Mouse (Mus musculus): Measurements from ENCODE around the gene Tmem240. TPM values are rescaled to one million over a fixed set of nuclear protein-coding genes. Genes with fewer than 3 reads are reported as not detected.

Tmem240 gene
- polyA plus RNA-seq, 1 experiment = 0.54 TPM

DNA sequence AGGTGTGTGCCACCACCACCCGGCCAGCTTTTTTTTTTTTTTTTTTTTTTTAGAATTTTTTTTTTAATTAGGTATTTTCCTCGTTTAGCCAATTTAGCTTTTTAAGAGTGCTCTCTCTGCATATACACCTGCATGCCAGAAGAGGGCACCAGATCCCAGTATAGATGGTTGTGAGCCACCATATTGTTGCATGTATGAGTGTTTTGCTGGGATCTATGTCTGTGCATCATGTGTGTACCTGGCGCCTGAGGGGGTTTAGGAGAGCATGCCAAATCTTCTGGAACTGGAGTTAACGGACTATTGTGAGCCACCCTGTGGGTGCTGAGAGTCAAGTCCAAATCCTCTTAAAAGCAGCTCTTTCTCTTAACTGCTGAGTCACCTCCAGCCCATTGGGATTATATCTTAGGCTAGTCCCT is 12.9 kb upstream of the Tmem240 start:
- Histone ChIP-seq H3K27me3 (ENCODE audit: control insufficient read depth, insufficient read depth, low read length, poor library complexity, severe bottlenecking) (no peaks in the 10 kb centered on the region), H3K9me3 (replicated peaks; ENCODE audit: control insufficient read depth, insufficient read depth, low read length, poor library complexity, severe bottlenecking) (no peaks in the 10 kb centered on the region), H3K9ac (ENCODE audit: low read depth, poor library complexity, severe bottlenecking) (no peak overlapping the region), H3K27ac (ENCODE audit: insufficient read depth, low read length) (peak overlapping the region; percentile 61), H3K4me1 (ENCODE audit: control insufficient read depth, insufficient read depth, low read length) (no peaks in the 10 kb centered on the region), H3K4me3 (ENCODE audit: low read depth, low read length) (no peak overlapping the region), H3K36me3 (ENCODE audit: control insufficient read depth, insufficient read depth, low read length, poor library complexity, severe bottlenecking) (peaks cover 25% of the 10 kb centered on the region)
- no peak for TF ChIP-seq POLR2A (IDR thresholded peaks at IDR 0.05; ENCODE audit: insufficient read depth, low read length)
- peak; percentile 17 for TF ChIP-seq CTCF (IDR thresholded peaks at IDR 0.05; ENCODE audit: low read depth, low read length)

DNA sequence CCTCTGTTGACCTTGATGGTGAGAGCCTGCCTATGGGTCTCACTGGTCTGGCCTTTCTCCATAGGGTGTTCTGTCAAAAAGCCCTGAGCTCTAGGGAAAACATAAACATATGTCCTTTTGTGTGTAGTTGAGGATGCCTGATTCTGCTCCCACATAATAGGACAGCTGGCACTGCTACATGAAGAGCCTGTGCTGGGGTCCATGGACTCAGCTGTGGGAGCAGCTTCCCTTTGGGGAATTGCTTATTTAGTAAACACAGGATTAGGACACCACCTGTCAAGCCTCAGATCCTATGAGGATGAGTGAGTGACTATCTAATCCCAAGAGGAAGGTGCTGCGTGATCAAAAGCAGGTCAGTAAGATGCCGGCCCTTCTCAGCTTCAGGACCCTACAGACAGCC is 6.6 kb upstream of the Tmem240 start:
- Histone ChIP-seq H3K36me3 (ENCODE audit: control insufficient read depth, insufficient read depth, low read length, poor library complexity, severe bottlenecking) (peaks cover 24% of the 10 kb centered on the region), H3K9ac (ENCODE audit: low read depth, poor library complexity, severe bottlenecking) (no peak overlapping the region), H3K4me3 (ENCODE audit: low read depth, low read length) (no peak overlapping the region), H3K4me1 (ENCODE audit: control insufficient read depth, insufficient read depth, low read length) (no peaks in the 10 kb centered on the region), H3K9me3 (replicated peaks; ENCODE audit: control insufficient read depth, insufficient read depth, low read length, poor library complexity, severe bottlenecking) (no peaks in the 10 kb centered on the region), H3K27me3 (ENCODE audit: control insufficient read depth, insufficient read depth, low read length, poor library complexity, severe bottlenecking) (no peaks in the 10 kb centered on the region), H3K27ac (ENCODE audit: insufficient read depth, low read length) (no peak overlapping the region)
- no peak for TF ChIP-seq POLR2A (IDR thresholded peaks at IDR 0.05; ENCODE audit: insufficient read depth, low read length)
- TF ChIP-seq CTCF (IDR thresholded peaks at IDR 0.05; ENCODE audit: low read depth, low read length) = no peak
- TF ChIP-seq EP300 (IDR thresholded peaks at IDR 0.05; ENCODE audit: insufficient read depth, low read depth, low read length) = no peak

DNA sequence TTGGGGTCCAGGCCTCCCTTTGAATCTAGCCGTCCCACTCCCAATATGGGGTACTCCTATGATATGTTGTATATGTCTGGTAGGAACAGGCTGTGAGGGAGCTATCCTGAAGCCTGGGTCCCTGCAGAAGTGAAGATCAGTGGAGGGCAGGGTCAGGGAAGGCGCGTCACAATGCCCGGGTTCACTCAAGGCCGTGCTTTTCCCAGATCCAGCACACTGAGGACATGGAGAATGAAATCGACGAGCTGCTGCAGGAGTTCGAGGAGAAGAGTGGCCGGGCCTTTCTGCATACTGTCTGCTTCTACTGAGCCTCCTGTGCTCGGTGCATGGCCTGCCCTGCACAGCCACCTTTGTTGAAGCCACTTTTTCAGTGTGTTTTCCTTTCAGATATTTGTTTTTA is 1.3 kb upstream of the Tmem240 start:
- Histone ChIP-seq H3K27ac (ENCODE audit: insufficient read depth, low read length) (no peak overlapping the region), H3K36me3 (ENCODE audit: control insufficient read depth, insufficient read depth, low read length, poor library complexity, severe bottlenecking) (peaks cover 8% of the 10 kb centered on the region), H3K4me3 (ENCODE audit: low read depth, low read length) (no peak overlapping the region), H3K9ac (ENCODE audit: low read depth, poor library complexity, severe bottlenecking) (no peak overlapping the region), H3K27me3 (ENCODE audit: control insufficient read depth, insufficient read depth, low read length, poor library complexity, severe bottlenecking) (no peaks in the 10 kb centered on the region), H3K9me3 (replicated peaks; ENCODE audit: control insufficient read depth, insufficient read depth, low read length, poor library complexity, severe bottlenecking) (no peaks in the 10 kb centered on the region), H3K4me1 (ENCODE audit: control insufficient read depth, insufficient read depth, low read length) (peaks cover 3% of the 10 kb centered on the region)
- TF ChIP-seq CTCF (IDR thresholded peaks at IDR 0.05; ENCODE audit: low read depth, low read length) = no peak
- TF ChIP-seq EP300 (IDR thresholded peaks at IDR 0.05; ENCODE audit: insufficient read depth, low read depth, low read length) = no peak
- TF ChIP-seq POLR2A (IDR thresholded peaks at IDR 0.05; ENCODE audit: insufficient read depth, low read length) = no peak

DNA sequence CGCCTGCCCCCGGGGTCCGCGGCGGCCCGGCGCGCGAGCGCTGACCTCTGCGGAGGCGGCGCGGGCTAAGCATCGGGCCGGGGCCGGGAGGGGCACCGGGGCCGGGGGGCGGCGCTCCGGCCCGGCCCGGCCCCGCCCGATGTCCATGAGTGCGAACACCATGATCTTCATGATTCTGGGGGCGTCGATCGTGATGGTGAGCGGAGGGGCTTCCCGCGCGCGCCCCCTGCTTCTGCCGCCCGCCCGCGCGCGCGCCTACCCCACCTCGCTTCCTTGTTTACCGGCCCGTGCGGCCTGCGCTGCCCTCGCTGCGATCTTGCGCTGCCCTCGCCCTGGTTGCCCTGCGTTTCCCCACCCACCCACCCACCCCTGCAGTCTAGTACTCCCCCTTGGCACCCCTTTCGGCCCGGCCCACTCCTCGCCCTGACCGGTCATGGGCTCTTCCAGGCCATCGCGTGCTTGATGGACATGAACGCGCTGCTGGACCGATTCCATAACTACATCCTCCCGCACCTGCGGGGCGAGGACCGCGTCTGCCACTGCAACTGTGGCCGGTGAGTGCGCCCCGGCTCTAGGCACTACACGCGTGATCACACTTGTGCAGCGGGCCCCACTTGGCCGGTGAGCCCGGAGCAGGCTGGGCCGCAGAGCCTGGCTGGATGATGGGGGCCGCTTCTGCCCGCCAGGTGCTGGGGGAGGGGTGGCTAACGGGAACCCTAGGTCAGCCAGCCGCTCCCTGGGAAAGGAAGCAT is 527 bp downstream of the Tmem240 start:
- H3K9ac ChIP-seq (ENCODE audit: low read depth, poor library complexity, severe bottlenecking) = peak overlapping the region; percentile 75
- no peaks in the 10 kb centered on the region for H3K27me3 ChIP-seq (ENCODE audit: control insufficient read depth, insufficient read depth, low read length, poor library complexity, severe bottlenecking)
- peak overlapping the region; percentile 83 for H3K4me3 ChIP-seq (ENCODE audit: low read depth, low read length)
- H3K36me3 ChIP-seq (ENCODE audit: control insufficient read depth, insufficient read depth, low read length, poor library complexity, severe bottlenecking) = peaks cover 8% of the 10 kb centered on the region; the same call in 1 of the 2 replicates
- TF ChIP-seq EP300 (IDR thresholded peaks at IDR 0.05; ENCODE audit: insufficient read depth, low read depth, low read length) = no peak
- no peak for TF ChIP-seq POLR2A (IDR thresholded peaks at IDR 0.05; ENCODE audit: insufficient read depth, low read length)
- TF ChIP-seq CTCF (IDR thresholded peaks at IDR 0.05; ENCODE audit: low read depth, low read length) = no peak
- H3K9me3 ChIP-seq (replicated peaks; ENCODE audit: control insufficient read depth, insufficient read depth, low read length, poor library complexity, severe bottlenecking) = no peaks in the 10 kb centered on the region
- H3K27ac ChIP-seq (ENCODE audit: insufficient read depth, low read length) = no peak overlapping the region
- H3K4me1 ChIP-seq (ENCODE audit: control insufficient read depth, insufficient read depth, low read length) = peaks cover 3% of the 10 kb centered on the region

DNA sequence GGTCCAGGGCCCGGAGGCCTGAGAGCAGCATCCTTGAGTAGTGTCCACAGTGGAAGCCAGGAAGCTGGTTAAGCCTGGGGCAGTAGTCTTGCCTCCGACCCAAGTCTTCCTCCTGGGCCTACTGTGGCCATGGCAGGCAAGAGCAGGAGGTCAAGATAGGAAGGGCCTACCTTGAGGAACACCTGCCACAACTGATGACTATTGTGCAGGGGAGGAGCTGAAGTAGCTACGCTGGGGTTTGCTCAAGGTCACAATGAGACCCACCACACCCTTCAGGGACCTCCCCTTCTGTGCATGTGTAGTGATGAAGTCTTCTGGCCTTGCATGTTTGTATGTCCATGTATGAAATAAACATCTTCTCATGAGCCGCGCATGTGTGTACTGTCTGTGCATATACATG is 1.2 kb downstream of the Tmem240 start:
- peaks cover 8% of the 10 kb centered on the region; the same call in 1 of the 2 replicates for H3K36me3 ChIP-seq (ENCODE audit: control insufficient read depth, insufficient read depth, low read length, poor library complexity, severe bottlenecking)

DNA sequence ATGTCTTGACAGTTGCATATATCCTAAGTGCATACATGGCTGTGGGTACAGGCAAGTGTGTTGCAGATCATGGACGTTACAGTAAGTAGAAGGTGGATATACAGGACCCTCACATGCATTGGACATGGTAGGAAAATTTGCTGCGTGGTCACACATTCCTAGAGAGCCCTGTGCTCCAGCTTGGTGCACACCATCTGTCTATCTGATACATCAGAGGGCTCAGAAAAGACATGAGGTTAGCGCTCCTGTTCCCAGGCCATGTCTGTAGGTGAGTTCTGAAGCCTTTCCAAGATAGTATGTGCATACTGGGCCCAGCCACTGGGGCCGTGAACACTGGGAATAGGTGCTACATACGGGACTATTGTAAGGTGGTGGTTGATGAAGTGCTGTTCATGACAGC is 1.8 kb downstream of the Tmem240 start:
- no peak overlapping the region for H3K9ac ChIP-seq (ENCODE audit: low read depth, poor library complexity, severe bottlenecking)
- H3K4me3 ChIP-seq (ENCODE audit: low read depth, low read length) = no peak overlapping the region

More for the DNA sequence above, 1.2 kb downstream of the Tmem240 start:
- Histone ChIP-seq H3K9me3 (replicated peaks; ENCODE audit: control insufficient read depth, insufficient read depth, low read length, poor library complexity, severe bottlenecking) (no peaks in the 10 kb centered on the region), H3K4me3 (ENCODE audit: low read depth, low read length) (peak overlapping the region; percentile 83), H3K27me3 (ENCODE audit: control insufficient read depth, insufficient read depth, low read length, poor library complexity, severe bottlenecking) (no peaks in the 10 kb centered on the region), H3K9ac (ENCODE audit: low read depth, poor library complexity, severe bottlenecking) (peak overlapping the region; percentile 75), H3K4me1 (ENCODE audit: control insufficient read depth, insufficient read depth, low read length) (peaks cover 3% of the 10 kb centered on the region), H3K27ac (ENCODE audit: insufficient read depth, low read length) (no peak overlapping the region)
- TF ChIP-seq CTCF (IDR thresholded peaks at IDR 0.05; ENCODE audit: low read depth, low read length) (no peak), POLR2A (IDR thresholded peaks at IDR 0.05; ENCODE audit: insufficient read depth, low read length) (no peak), EP300 (IDR thresholded peaks at IDR 0.05; ENCODE audit: insufficient read depth, low read depth, low read length) (no peak)

More for the DNA sequence above, 1.8 kb downstream of the Tmem240 start:
- TF ChIP-seq CTCF (IDR thresholded peaks at IDR 0.05; ENCODE audit: low read depth, low read length) (no peak), EP300 (IDR thresholded peaks at IDR 0.05; ENCODE audit: insufficient read depth, low read depth, low read length) (no peak), POLR2A (IDR thresholded peaks at IDR 0.05; ENCODE audit: insufficient read depth, low read length) (no peak)
- no peaks in the 10 kb centered on the region for H3K27me3 ChIP-seq (ENCODE audit: control insufficient read depth, insufficient read depth, low read length, poor library complexity, severe bottlenecking)
- no peaks in the 10 kb centered on the region for H3K9me3 ChIP-seq (replicated peaks; ENCODE audit: control insufficient read depth, insufficient read depth, low read length, poor library complexity, severe bottlenecking)
- peaks cover 7% of the 10 kb centered on the region for H3K36me3 ChIP-seq (ENCODE audit: control insufficient read depth, insufficient read depth, low read length, poor library complexity, severe bottlenecking)
- peaks cover 3% of the 10 kb centered on the region for H3K4me1 ChIP-seq (ENCODE audit: control insufficient read depth, insufficient read depth, low read length)
- no peak overlapping the region for H3K27ac ChIP-seq (ENCODE audit: insufficient read depth, low read length)

All from ES-Bruce4 (cell line).